Mouse (Mus musculus) intestine, embryonic 14.5 days (tissue): Measurements from ENCODE around the gene Bicral. TPM values are rescaled to one million over a fixed set of nuclear protein-coding genes. Genes with fewer than 3 reads are reported as not detected.
"Not testable (repeated sequence)": the region's sequence is repeated elsewhere in the genome, so short reads cannot be mapped to it uniquely, and the experiment has no call there.

ENCODE experiments used
- ATAC-seq: fragments of 200-750 bp; cut with Nextera tagmentation; replicated peaks from 2 replicates; pipeline ENCODE4 v1.8.0; 2017; ENCODE audit warnings: low read depth, moderate number of reproducible peaks, moderate TSS enrichment, moderate library complexity; ENCODE audit not compliant: low FRiP score, low TSS enrichment
- DNase-seq: peaks from one replicate; pipeline ENCODE4 v3.0.0-alpha.2; 2018; ENCODE audit warnings: low spot score
- H3K27ac ChIP-seq: fragments of 300-500 bp; sonication (generic); 2 replicates; pipeline ENCODE4 v1.5.1; 2014; ENCODE audit warnings: low read depth, mild to moderate bottlenecking, control low read depth
- H3K27me3 ChIP-seq: fragments of 300-500 bp; sonication (generic); replicated peaks from 2 replicates; pipeline ENCODE4 v1.6.1; 2014; ENCODE audit warnings: low read length, control low read depth; ENCODE audit not compliant: control insufficient read depth, insufficient read depth
- H3K36me3 ChIP-seq: fragments of 300-500 bp; sonication (generic); 2 replicates; pipeline ENCODE4 v1.6.1; 2014; ENCODE audit warnings: low read length, control low read depth; ENCODE audit not compliant: control insufficient read depth, insufficient read depth
- H3K4me1 ChIP-seq: fragments of 300-500 bp; sonication (generic); replicated peaks from 2 replicates; pipeline ENCODE4 v1.6.1; 2014; ENCODE audit warnings: low read length, control low read depth, mixed read lengths; ENCODE audit not compliant: control insufficient read depth, insufficient read depth
- H3K4me2 ChIP-seq: fragments of 300-500 bp; sonication (generic); 2 replicates; pipeline ENCODE4 v1.6.1; 2014; ENCODE audit warnings: low read length
- H3K4me3 ChIP-seq: fragments of 300-500 bp; sonication (generic); 2 replicates; pipeline ENCODE4 v1.5.1; 2014; ENCODE audit warnings: low read depth, low read length, control low read depth, mixed read lengths
- H3K9ac ChIP-seq: fragments of 300-500 bp; sonication (generic); 2 replicates; pipeline ENCODE4 v1.6.1; 2014; ENCODE audit warnings: mild to moderate bottlenecking, low read length
- H3K9me3 ChIP-seq: fragments of 300-500 bp; sonication (generic); 2 replicates; pipeline ENCODE4 v1.6.1; 2016; ENCODE audit warnings: low read length, control low read depth; ENCODE audit not compliant: control insufficient read depth
- WGBS: fragments of 180-500 bp; shearing (Covaris S2); extraction: QIAGEN DNeasy Blood & Tissue Kit; methylation state at CpG from one replicate; pipeline ENCODE4 v1.1.7; 2014; 5-methylcytosine and 5-hydroxymethylcytosine counted together
- polyA plus RNA-seq: library from polyadenylated mRNA; unstranded; fragments of >200 nt; fragmentation: Nextera tagmentation; extraction: Ambion mirVana; gene quantifications from 2 replicates; pipeline ENCODE4 v1.2.1, GENCODE M21; 2014

The Bicral gene
- polyA plus RNA-seq, 1 experiment from 2014 or later, result 5.5 TPM

DNA sequence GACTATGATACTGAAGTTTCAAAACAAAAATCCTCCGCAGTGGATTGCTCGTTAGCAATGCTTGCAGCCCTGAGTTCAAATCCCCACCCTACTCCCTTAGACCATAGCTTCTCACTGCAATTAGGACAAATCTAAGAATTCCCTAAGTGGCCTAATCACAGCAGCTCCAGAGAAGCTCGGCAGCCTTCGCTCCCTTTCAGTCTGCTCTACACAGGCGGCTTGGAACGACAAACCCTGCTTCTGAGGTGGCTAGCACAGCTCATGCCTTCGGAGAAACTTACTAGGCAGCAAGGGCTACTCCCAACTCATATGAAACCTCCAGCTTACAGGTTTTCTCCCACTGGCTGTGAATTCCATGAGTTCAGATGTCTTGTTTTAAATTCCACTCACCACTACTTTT lies 4.2 kb downstream of the Bicral start:
- Histone ChIP-seq H3K36me3 (no peaks in the 10 kb centered on the region), H3K4me1 (peaks cover 32% of the 10 kb centered on the region), H3K9me3 (no peaks in the 10 kb centered on the region), H3K4me3 (no peak overlapping the region), H3K9ac (no peak overlapping the region), H3K27me3 (no peaks in the 10 kb centered on the region), H3K4me2 (no peak overlapping the region), H3K27ac (0 out of 2 replicates have a peak overlapping the region, but pooled peaks have one; percentile 16)
- WGBS, result 87% methylated on average over 7 of the region's 7 CpGs
- ATAC-seq (no peak), DNase-seq (no peak)

DNA sequence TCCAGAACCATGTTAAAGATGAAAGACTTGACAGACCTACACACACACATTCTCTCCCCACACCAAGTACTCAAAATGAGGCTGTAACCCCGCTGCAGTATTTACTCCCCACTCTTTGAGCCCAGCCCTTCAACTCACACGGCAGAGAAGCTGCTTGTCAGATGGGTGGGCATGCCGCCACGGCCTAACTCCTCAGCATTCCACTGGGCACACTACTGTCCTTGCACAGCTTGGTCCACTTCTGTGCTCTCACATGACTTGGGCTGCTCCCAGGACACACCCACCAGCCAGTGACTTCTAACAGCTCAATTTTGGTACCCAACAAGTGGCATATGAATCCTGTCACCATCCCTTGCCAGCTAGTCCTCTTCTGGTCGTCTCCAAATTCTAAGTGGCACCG lies 5.0 kb downstream of the Bicral start:
- Histone ChIP-seq H3K27ac (peak overlapping the region; percentile 59), H3K27me3 (no peaks in the 10 kb centered on the region), H3K4me1 (peaks cover 32% of the 10 kb centered on the region), H3K4me2 (no peak overlapping the region), H3K4me3 (no peak overlapping the region), H3K36me3 (no peaks in the 10 kb centered on the region), H3K9ac (no peak overlapping the region), H3K9me3 (no peaks in the 10 kb centered on the region)
- DNase-seq (peak; percentile 63), ATAC-seq (no peak)
- WGBS, result 41% methylated on average over 6 of the region's 6 CpGs

GRCm38 (mm10) chr17:46852725-46853124 lies 5.6 kb downstream of the Bicral start:
- H3K27me3 ChIP-seq, result no peaks in the 10 kb centered on the region
- WGBS, result 19% methylated on average over 6 of the region's 6 CpGs
- H3K9me3 ChIP-seq, result no peaks in the 10 kb centered on the region
- no peak overlapping the region for H3K4me2 ChIP-seq
- no peaks in the 10 kb centered on the region for H3K36me3 ChIP-seq
- DNase-seq (peak; percentile 54), ATAC-seq (no peak)
- H3K4me1 ChIP-seq, result peaks cover 32% of the 10 kb centered on the region
- H3K4me3 ChIP-seq, result no peak overlapping the region
- H3K9ac ChIP-seq, result no peak overlapping the region
- peak overlapping the region; percentile 59 for H3K27ac ChIP-seq

DNA sequence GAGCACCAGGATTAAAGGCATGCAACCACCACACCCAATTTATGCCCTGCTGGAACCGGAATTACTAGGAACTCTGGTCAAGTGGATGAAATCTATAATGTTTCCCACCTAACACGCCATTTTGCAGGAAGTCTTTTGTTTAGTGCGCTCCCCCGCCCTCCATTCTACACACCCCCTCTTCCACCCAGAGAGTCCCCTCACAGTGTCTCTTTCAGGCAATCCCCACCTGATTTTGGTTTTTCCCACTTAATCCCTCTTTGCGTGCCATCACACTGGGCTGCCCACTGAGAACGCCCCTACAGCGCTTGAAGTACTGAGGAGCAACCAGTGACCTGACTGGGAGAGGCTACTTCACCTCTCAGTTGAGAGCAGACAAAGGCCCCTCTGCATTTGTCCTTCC lies 11.1 kb downstream of the Bicral start:
- 94% methylated on average over 7 of the region's 7 CpGs for WGBS

DNA sequence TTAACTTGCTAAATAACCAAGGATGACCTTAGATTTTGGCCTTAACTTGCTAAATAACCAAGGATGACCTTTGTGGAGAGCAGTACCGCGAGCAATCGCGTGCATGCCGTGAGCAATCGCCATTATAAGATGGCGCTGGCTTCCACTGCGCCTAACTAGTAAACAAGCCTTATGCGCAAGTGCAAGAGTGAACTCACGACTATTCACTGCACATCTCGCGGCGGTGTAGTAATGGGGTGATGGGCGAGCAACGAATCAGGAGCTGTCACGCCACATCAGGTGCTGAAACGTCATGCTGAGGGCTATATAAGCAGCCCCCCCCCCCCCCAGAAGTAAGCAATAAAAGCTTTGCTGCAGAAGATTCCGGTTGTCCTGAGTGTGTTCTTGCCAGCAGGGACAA lies 11.7 kb downstream of the Bicral start:
- DNase-seq, H3K9ac ChIP-seq, ATAC-seq, H3K9me3 ChIP-seq, H3K4me1 ChIP-seq, H3K36me3 ChIP-seq, H3K4me2 ChIP-seq, H3K4me3 ChIP-seq, H3K27me3 ChIP-seq, H3K27ac ChIP-seq: not testable (repeated sequence)
- 94% methylated on average over 18 of the region's 18 CpGs for WGBS

More for the DNA sequence above, 11.1 kb downstream of the Bicral start:
- Histone ChIP-seq H3K4me3 (no peak overlapping the region), H3K9me3 (no peaks in the 10 kb centered on the region), H3K4me1 (no peaks in the 10 kb centered on the region), H3K36me3 (no peaks in the 10 kb centered on the region), H3K9ac (no peak overlapping the region), H3K27ac (no peak overlapping the region), H3K27me3 (no peaks in the 10 kb centered on the region), H3K4me2 (no peak overlapping the region)
- ATAC-seq (no peak), DNase-seq (no peak)

- Histone ChIP-seq H3K4me2 (no peak overlapping the region), H3K27ac (no peak overlapping the region), H3K36me3 (no peaks in the 10 kb centered on the region), H3K9me3 (no peaks in the 10 kb centered on the region), H3K4me3 (no peak overlapping the region), H3K4me1 (no peaks in the 10 kb centered on the region), H3K27me3 (no peaks in the 10 kb centered on the region), H3K9ac (no peak overlapping the region)
- DNase-seq (no peak), ATAC-seq (no peak)
- 80% methylated on average over 12 of the region's 12 CpGs for WGBS
Measured at GRCm38 (mm10) chr17:46845262-46845661, 13.0 kb downstream of the Bicral start.

- Histone ChIP-seq H3K4me1 (no peaks in the 10 kb centered on the region), H3K9ac (no peak overlapping the region), H3K9me3 (no peaks in the 10 kb centered on the region), H3K27ac (no peak overlapping the region), H3K4me2 (no peak overlapping the region), H3K27me3 (no peaks in the 10 kb centered on the region), H3K4me3 (no peak overlapping the region), H3K36me3 (no peaks in the 10 kb centered on the region)
- DNase-seq (no peak), ATAC-seq (no peak)
- WGBS, result 71% methylated on average over 10 of the region's 10 CpGs
Measured at GRCm38 (mm10) chr17:46844811-46845210, 13.5 kb downstream of the Bicral start.

GRCm38 (mm10) chr17:46843716-46844115 lies 14.6 kb downstream of the Bicral start:
- no peaks in the 10 kb centered on the region for H3K27me3 ChIP-seq
- no peaks in the 10 kb centered on the region for H3K4me1 ChIP-seq
- no peak overlapping the region for H3K4me2 ChIP-seq
- no peak overlapping the region for H3K9ac ChIP-seq
- H3K9me3 ChIP-seq, result no peaks in the 10 kb centered on the region
- H3K4me3 ChIP-seq, result no peak overlapping the region
- ATAC-seq (no peak), DNase-seq (no peak)
- H3K36me3 ChIP-seq, result peaks cover 4% of the 10 kb centered on the region; the same call in 1 of the 2 replicates
- WGBS, result 51% methylated on average over 7 of the region's 7 CpGs
- H3K27ac ChIP-seq, result no peak overlapping the region

DNA sequence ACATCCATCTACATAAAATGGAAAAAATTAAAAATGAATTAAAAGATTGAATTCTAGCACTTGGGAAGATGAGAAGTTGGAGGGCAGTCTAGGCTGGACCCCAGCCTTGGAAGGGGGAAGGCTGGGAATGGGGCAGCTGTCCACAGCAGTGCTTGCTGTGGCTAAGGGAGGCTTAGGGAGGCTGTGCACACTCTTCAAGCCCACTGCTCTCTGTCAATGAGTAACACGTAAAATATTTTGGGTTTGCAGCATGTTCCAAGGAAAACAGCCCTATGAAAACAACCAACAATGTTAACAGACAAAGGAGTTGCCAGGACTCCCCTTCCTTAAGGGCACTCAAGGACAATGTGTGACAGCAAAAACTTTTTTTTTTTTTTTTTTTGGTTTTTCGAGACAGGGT lies 15.3 kb downstream of the Bicral start:
- Histone ChIP-seq H3K27ac (no peak overlapping the region), H3K4me3 (no peak overlapping the region), H3K36me3 (peaks cover 4% of the 10 kb centered on the region; the same call in 1 of the 2 replicates), H3K9me3 (no peaks in the 10 kb centered on the region), H3K4me1 (no peaks in the 10 kb centered on the region), H3K9ac (no peak overlapping the region), H3K27me3 (no peaks in the 10 kb centered on the region), H3K4me2 (no peak overlapping the region)
- ATAC-seq (no peak), DNase-seq (no peak)
- WGBS, result 80% methylated on average over 2 of the region's 2 CpGs
